Mouse (Mus musculus) kidney, adult 8-10 months (tissue): Measurements from ENCODE around the gene Ano6.

Experiments used
- DNase-seq, 2 experiments: peaks; one replicate each; pipeline ENCODE4 v3.0.0; 2022

Gene Ano6

DNA sequence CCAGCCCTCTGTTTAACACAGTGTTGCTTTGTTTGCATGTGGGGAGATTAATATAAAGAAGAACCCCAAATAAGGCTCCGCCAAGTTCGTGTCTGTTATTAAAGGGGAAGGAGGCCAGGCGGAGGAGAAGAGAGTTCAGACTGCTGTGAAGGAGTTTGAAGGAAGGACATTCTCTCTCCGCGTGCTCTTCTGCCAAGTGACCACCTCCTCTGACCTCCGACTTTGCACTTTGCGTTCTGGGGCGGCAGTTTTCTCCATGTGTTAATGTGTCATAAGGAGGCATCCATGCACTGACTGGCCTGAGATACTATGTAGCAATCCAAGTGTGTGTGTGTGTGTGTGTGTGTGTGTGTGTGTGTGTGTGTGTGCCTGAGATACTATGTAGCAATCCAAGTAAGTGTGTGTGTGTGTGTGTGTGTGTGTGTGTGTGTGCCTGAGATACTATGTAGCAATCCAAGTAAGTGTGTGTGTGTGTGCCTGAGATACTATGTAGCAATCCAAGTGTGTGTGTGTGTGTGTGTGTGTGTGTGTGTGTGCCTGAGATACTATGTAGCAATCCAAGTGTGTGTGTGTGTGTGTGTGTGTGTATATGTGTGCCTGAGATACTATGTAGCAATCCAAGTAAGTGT is 37.5 kb downstream of the Ano6 start:
- peak; percentile 73 for DNase-seq

DNA sequence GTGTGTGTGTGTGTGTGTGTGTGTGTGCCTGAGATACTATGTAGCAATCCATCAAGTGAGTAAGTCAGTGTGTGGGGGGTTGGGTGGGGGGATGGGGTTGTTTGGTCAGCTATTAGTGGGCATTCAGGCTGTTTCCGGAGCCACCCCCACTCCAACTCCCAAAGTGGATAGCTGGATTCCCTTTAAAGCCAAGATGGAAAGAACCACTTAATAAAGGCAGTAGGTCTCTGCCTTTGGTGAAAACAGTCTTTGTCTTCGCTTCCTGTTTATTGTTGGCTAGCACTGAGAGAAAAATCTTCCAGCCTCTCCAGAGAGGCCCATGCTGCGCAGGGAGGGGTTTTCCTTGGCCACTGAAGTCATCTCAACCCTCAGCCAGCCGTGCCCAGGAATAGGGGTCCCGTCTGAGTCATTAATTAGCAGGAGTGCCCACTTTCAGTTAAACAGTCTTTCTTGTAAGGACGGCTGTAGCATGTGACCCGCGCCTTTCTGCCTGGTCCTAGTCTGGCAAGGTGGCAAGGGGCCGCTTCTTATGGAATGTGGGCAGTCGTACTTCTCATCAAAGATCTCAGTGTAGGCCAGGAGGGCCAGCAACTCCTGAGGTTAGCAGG is 38.1 kb downstream of the Ano6 start:
- DNase-seq, result peak in 1 of 2 experiments; percentile 33

GRCm38 (mm10) chr15:95829553-95830205 is 39.0 kb downstream of the Ano6 start:
- peak; percentile 45 to 49 for DNase-seq

DNA sequence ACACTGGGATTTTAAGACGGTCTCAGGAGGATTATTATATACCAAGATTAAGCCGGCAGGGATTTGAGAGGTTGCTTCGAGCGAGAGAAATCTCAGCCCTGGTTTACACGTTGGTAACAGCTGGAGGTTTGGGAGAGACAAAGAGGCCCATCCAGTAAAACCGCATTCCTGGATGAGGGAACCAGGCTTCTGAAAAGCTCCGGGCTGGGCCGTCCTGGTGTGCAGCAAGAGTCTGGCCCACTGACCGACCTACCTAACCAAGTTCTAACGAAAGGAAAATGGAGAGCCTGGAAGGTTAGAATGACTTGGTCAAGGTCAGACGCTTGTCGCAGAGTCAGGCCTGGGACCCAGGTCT is 39.5 kb downstream of the Ano6 start:
- DNase-seq, result no peak

DNA sequence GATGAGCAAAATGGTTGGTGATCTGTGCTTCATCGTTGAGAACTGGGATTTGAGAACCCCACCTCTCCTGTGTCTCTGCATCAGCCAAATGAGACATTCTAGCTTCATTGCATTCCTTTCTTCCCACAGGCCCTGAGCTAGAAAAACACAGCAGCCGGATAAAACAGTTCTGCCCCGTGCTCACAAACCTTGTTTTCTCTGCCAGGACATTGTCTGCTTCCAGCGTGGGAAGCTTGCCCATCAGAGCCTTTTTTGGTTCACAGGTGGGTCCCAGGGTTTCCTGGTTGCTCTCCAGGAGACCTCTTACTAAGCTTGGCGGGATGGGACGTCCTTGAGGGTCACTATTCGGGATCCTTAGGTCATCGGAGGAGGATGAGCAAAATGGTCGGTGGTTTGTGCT is 42.6 kb downstream of the Ano6 start:
- DNase-seq, result no peak

GRCm38 (mm10) chr15:95836077-95836476 is 45.4 kb downstream of the Ano6 start:
- DNase-seq, result no peak

- DNase-seq, result peak; percentile 31 to 38
Observed at GRCm38 (mm10) chr15:95836646-95837434, 46.2 kb downstream of the Ano6 start.

DNA sequence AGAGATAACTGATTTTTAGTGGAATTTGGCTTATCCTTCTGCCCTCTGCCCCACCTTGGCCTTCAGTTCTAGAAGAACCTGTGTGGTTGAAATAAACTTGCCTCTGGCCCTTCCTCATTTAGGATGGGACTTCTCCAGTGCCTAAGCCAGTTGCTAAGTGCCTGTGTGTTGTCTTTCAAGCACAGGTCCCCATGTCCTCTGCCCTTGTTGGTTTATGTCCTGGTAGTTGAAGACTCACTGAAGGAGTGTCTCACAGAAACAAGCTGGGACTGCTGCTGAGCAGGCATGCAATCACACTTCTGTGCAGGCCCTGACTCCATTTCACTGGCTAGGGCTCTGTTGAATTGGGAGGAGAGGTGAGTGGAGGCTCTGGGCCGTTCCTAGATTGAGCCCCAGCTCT is 46.9 kb downstream of the Ano6 start:
- DNase-seq, result no peak

GRCm38 (mm10) chr15:95838171-95839020 is 47.8 kb downstream of the Ano6 start:
- DNase-seq, result peak; percentile 78 to 82

- no peak for DNase-seq
Observed at GRCm38 (mm10) chr15:95839789-95840188, 49.1 kb downstream of the Ano6 start.

- DNase-seq, result no peak
Observed at GRCm38 (mm10) chr15:95843183-95843949, 52.7 kb downstream of the Ano6 start.

GRCm38 (mm10) chr15:95844412-95844811 is 53.8 kb downstream of the Ano6 start:
- DNase-seq, result no peak

GRCm38 (mm10) chr15:95846102-95846501 is 55.5 kb downstream of the Ano6 start:
- no peak for DNase-seq

DNA sequence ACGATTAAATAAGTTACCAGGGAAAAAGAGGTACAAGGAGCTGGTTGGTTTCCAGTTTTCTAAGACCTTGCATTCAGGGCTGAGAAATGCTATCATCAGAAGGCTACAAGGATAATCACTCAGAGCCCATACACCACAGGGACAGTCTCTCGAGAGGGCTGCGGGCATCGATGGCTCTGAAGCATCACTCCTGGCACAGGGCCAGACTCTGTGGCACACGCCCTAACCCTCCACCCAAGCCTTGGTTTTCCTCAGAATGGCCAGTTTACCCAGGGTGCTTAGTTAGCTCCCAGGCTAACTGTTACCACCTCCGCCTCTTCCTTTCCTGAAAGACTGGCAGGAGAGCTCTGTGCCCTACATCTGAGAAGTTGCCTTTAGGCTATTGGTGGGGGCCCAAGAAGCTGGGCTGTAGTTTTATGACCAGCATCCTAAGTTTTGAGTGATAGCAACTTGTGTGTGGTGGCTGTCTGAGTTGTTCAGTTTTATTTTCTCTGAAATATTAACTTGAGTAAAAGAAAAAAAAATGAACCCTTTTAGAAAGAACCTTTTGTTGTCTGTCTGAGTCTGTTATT is 57.9 kb downstream of the Ano6 start:
- DNase-seq, result peak; percentile 29 to 39

DNA sequence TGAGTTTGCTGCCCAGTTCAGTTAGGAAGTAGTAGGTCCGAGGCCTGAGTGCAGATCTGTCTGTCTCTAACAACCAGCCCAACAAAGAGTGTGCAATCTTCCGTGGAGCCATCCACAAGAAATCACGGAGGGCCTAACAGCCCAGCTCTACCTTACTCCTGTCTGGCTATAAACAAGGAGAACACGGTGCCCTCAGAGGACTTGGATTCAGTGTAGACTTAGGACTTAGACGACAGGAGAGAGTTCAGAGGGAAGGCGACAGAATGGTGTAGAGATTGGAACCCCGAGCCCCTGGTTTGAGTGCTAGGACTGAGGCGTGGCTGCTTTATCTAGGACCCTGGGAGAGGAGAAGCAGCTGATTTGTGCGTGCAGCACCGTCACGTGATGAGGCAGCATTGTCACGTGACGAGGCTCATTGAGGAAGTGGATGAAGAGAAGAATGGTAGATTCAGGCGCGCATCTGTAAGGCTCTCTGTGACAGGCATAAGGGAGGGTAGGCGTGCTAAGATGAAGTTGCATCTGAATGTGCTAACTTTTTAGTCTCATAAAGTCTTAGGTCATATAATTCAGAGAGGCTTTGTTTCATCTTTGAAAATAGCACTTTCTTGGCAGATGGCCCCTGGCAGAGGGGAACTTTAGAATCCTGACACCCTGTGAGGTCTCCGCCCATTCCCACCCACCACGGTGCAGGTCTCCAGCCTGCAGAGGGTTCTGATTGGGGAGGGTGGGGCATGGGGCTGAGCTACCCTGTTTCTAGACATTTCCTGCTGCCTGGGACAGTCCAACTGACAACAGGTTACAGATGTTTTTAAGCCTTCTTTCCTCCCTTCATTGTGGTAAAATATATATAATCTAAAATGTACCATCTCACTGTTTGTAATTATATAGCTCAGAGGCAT is 59.1 kb downstream of the Ano6 start:
- DNase-seq, result no peak

DNA sequence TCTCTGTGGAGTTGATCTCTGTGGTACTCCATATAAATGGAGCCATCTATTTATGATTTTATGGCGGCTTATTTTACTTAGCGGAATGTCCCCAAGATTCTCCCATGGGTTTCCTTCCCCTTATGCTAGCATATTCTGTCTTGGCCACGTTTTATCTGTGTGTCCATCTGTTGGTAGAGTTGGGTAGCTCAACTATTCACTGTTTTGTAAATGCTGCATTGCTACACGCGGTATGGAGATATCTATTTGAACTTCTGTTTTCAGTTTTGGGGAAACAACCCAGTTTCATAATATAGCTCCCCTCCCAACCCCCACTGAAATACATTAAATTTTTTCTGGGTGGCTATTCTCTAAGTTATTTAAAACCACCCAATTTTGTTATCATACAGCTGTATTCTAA is 59.9 kb downstream of the Ano6 start:
- DNase-seq, result no peak

- peak in 1 of 2 experiments; percentile 46 for DNase-seq
Observed at GRCm38 (mm10) chr15:95855051-95855844, 64.6 kb downstream of the Ano6 start.

DNA sequence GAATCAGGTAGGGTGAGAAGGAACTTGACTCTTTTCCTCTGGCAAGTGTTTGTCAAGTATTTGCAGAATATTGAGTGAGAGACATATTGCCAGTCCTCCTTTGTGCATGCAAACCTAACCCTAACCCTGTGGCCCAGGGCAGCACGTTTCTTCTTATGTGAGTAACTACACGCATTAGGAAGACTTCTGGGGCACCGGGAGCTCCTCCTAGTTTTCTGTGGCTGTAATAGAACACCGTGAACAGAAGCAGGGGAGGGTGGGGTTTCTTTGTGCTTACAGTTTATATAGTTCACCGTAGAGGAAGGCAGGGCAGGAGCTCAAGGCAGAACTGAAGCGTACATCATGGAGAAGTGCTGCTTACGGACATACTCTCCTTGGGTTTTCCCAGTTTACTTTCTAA is 65.3 kb downstream of the Ano6 start:
- DNase-seq, result no peak
